In the genomic region with DNA sequence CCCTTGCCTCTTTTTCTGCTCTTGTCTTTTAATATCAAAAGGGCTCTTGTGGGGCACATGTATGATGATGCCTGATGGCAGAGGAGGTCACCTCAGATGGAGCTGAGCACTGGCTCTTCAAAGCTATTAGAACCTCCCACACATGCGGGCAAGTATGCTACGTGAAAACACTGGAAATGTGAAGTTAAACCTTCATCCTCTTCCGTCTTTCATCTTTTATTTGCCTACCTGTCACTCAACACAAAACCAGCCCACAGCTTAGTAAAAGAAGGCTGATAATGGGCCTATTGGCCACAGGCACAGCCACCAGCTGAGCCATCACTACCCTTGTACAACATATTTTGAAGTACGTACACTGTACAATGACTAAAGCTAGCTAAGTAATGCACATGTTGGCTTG, we compare ENCODE assay signal across 21 mouse cellular contexts. TPM values are rescaled to one million over a fixed set of nuclear protein-coding genes. Genes with fewer than 3 reads are reported as not detected.
DNase-seq lines count a peak whose midpoint lies in the region; ATAC-seq and TF ChIP-seq lines count a peak whose summit lies in the region.
"Had no signal": no experiment of that assay in that cellular context is flagged by ENCODE, and none has a peak within 500 bp of the region (broad histone marks: within the 10 kb centered on the region; RNA-seq: fewer than 3 reads in every experiment).

No protein-coding gene starts in this region.

- no peak for TF ChIP-seq CTCF in stomach, postnatal 0 days (IDR thresholded peaks at IDR 0.05; ENCODE audit: low read depth)

- no peak for DNase-seq in stomach, postnatal 0 days (ENCODE audit: low spot score)
- DNase-seq in liver, embryonic 13.5 days, result no peak
- no peak for DNase-seq in cerebellum, postnatal 4 days (ENCODE audit: low spot score in 2 of 2)
- no peak for DNase-seq in hindbrain, embryonic 14.5 days (ENCODE audit: low spot score)
- DNase-seq: adrenal gland, adult 2 months; adrenal gland, postnatal 25 days; cerebellum, adult 11 months; cerebellum, adult 8-10 months; cerebellum, postnatal 14 days; gastrocnemius, postnatal 14 days; heart, adult 2 months; heart, postnatal 36 days had no signal

- ATAC-seq in stomach, embryonic 16.5 days (ENCODE audit: insufficient read depth, low FRiP score), result 0 out of 2 replicates have a peak, but pooled peaks have one; percentile 33
- ATAC-seq in stomach, postnatal 0 days (ENCODE audit: low FRiP score, low TSS enrichment), result no peak
- peak; percentile 51 for ATAC-seq in activated CD4-positive, CD25-positive, alpha-beta regulatory T cell, adult 4 months
- ATAC-seq in liver, embryonic 13.5 days (ENCODE audit: low read depth), result no peak
- no peak for ATAC-seq in forebrain, embryonic 15.5 days (replicated peaks)
- ATAC-seq in hindbrain, embryonic 14.5 days (ENCODE audit: low FRiP score), result no peak
- ATAC-seq: forebrain, embryonic 16.5 days; hindbrain, embryonic 16.5 days; Patski had no signal

- H3K4me3 ChIP-seq in stomach, embryonic 16.5 days (replicated peaks; ENCODE audit: low read length), result no peak overlapping the region
- no peak overlapping the region for H3K4me3 ChIP-seq in stomach, postnatal 0 days (ENCODE audit: low read depth, low read length)
- no peak overlapping the region for H3K4me3 ChIP-seq in liver, embryonic 13.5 days (replicated peaks)
- H3K4me3 ChIP-seq in forebrain, embryonic 15.5 days, result no peak overlapping the region
- no peak overlapping the region for H3K4me3 ChIP-seq in hindbrain, embryonic 14.5 days (replicated peaks; ENCODE audit: low read length)
- H3K4me3 ChIP-seq: embryonic facial prominence, embryonic 12.5 days; heart, adult 2 months; heart, embryonic 12.5 days had no signal

- 64% methylated on average over 4 of the region's 4 CpGs for WGBS in stomach, embryonic 16.5 days
- 60% methylated on average over 4 of the region's 4 CpGs for WGBS in stomach, postnatal 0 days
- WGBS in liver, embryonic 13.5 days (ENCODE audit: insufficient replicate concordance), result 72% methylated on average over 4 of the region's 4 CpGs
- 66% methylated on average over 4 of the region's 4 CpGs for WGBS in forebrain, embryonic 15.5 days
- 82% methylated on average over 4 of the region's 4 CpGs for WGBS in hindbrain, embryonic 14.5 days

- no peaks in the 10 kb centered on the region for H3K36me3 ChIP-seq in stomach, embryonic 16.5 days (ENCODE audit: control insufficient read depth, insufficient read depth, low read length)
- H3K36me3 ChIP-seq in stomach, postnatal 0 days (ENCODE audit: control insufficient read depth, insufficient read depth, low read length), result no peaks in the 10 kb centered on the region
- H3K36me3 ChIP-seq in liver, embryonic 13.5 days, result peaks cover 28% of the 10 kb centered on the region
- H3K36me3 ChIP-seq in forebrain, embryonic 15.5 days, result no peaks in the 10 kb centered on the region
- no peaks in the 10 kb centered on the region for H3K36me3 ChIP-seq in hindbrain, embryonic 14.5 days (replicated peaks; ENCODE audit: control insufficient read depth, insufficient read depth)
- H3K36me3 ChIP-seq: embryonic facial prominence, embryonic 12.5 days; heart, embryonic 12.5 days had no signal

- H3K9me3 ChIP-seq in stomach, embryonic 16.5 days (replicated peaks; ENCODE audit: control insufficient read depth, low read length), result no peaks in the 10 kb centered on the region
- no peaks in the 10 kb centered on the region for H3K9me3 ChIP-seq in stomach, postnatal 0 days (ENCODE audit: control insufficient read depth, low read length)
- no peaks in the 10 kb centered on the region for H3K9me3 ChIP-seq in liver, embryonic 13.5 days (replicated peaks)
- H3K9me3 ChIP-seq in forebrain, embryonic 15.5 days, result no peaks in the 10 kb centered on the region
- no peaks in the 10 kb centered on the region for H3K9me3 ChIP-seq in hindbrain, embryonic 14.5 days (ENCODE audit: control insufficient read depth, low read length)
- H3K9me3 ChIP-seq: embryonic facial prominence, embryonic 12.5 days; heart, embryonic 12.5 days had no signal

- no peak overlapping the region for H3K27ac ChIP-seq in stomach, embryonic 16.5 days (ENCODE audit: low read length)
- H3K27ac ChIP-seq in stomach, postnatal 0 days (replicated peaks), result no peak overlapping the region
- H3K27ac ChIP-seq in liver, embryonic 13.5 days, result peak overlapping the region; percentile 80
- no peak overlapping the region for H3K27ac ChIP-seq in forebrain, embryonic 15.5 days (replicated peaks)
- H3K27ac ChIP-seq in hindbrain, embryonic 14.5 days, result no peak overlapping the region
- H3K27ac ChIP-seq: embryonic facial prominence, embryonic 12.5 days; heart, adult 2 months had no signal

- TF ChIP-seq EP300 in stomach, postnatal 0 days (optimal IDR thresholded peaks at IDR 0.05), result no peak

- no peaks in the 10 kb centered on the region for H3K27me3 ChIP-seq in stomach, embryonic 16.5 days (ENCODE audit: control insufficient read depth, insufficient read depth, low read length)
- no peaks in the 10 kb centered on the region for H3K27me3 ChIP-seq in stomach, postnatal 0 days (ENCODE audit: control insufficient read depth, insufficient read depth, low read length)
- H3K27me3 ChIP-seq in liver, embryonic 13.5 days, result no peaks in the 10 kb centered on the region
- no peaks in the 10 kb centered on the region for H3K27me3 ChIP-seq in forebrain, embryonic 15.5 days
- H3K27me3 ChIP-seq in hindbrain, embryonic 14.5 days (ENCODE audit: control insufficient read depth, insufficient read depth, low read length), result no peaks in the 10 kb centered on the region
- H3K27me3 ChIP-seq: CH12.LX; embryonic facial prominence, embryonic 12.5 days; heart, embryonic 12.5 days; Patski had no signal

- no peak overlapping the region for H3K4me2 ChIP-seq in stomach, embryonic 16.5 days (ENCODE audit: low read depth, low read length)
- H3K4me2 ChIP-seq in stomach, postnatal 0 days (replicated peaks; ENCODE audit: low read depth), result no peak overlapping the region
- H3K4me2 ChIP-seq in liver, embryonic 13.5 days, result peak overlapping the region; percentile 23
- H3K4me2 ChIP-seq in forebrain, embryonic 15.5 days (replicated peaks), result no peak overlapping the region
- H3K4me2 ChIP-seq in hindbrain, embryonic 14.5 days (replicated peaks), result no peak overlapping the region
- H3K4me2 ChIP-seq: embryonic facial prominence, embryonic 12.5 days; heart, embryonic 12.5 days had no signal

- peaks cover 9% of the 10 kb centered on the region; the same call in 1 of the 2 replicates for H3K4me1 ChIP-seq in stomach, embryonic 16.5 days (ENCODE audit: control insufficient read depth, insufficient read depth, low read length)
- H3K4me1 ChIP-seq in stomach, postnatal 0 days (replicated peaks; ENCODE audit: control insufficient read depth, insufficient read depth), result 0 out of 2 replicates have a peak, but pooled peaks cover 3% of the 10 kb centered on the region
- peaks cover 73% of the 10 kb centered on the region for H3K4me1 ChIP-seq in liver, embryonic 13.5 days (replicated peaks)
- peaks cover 15% of the 10 kb centered on the region; the same call in 1 of the 2 replicates for H3K4me1 ChIP-seq in forebrain, embryonic 15.5 days
- H3K4me1 ChIP-seq in hindbrain, embryonic 14.5 days (replicated peaks; ENCODE audit: control insufficient read depth, insufficient read depth, low read length), result no peaks in the 10 kb centered on the region

- no peak overlapping the region for H3K9ac ChIP-seq in stomach, embryonic 16.5 days (ENCODE audit: low read length)
- no peak overlapping the region for H3K9ac ChIP-seq in stomach, postnatal 0 days (ENCODE audit: low read length)
- H3K9ac ChIP-seq in liver, embryonic 13.5 days, result peak overlapping the region; percentile 30
- no peak overlapping the region for H3K9ac ChIP-seq in forebrain, embryonic 15.5 days (replicated peaks)
- H3K9ac ChIP-seq in hindbrain, embryonic 14.5 days, result no peak overlapping the region
- H3K9ac ChIP-seq: embryonic facial prominence, embryonic 12.5 days; heart, embryonic 12.5 days had no signal

RNA-seq across cellular contexts. Expression of a gene that starts 20.0 kb away (rescaled TPM):
- polyA plus RNA-seq in stomach, embryonic 16.5 days (2015; fragmentation: Nextera tagmentation; extraction: Ambion mirVana), result 27.4 and 28.6 TPM in 2 replicates
- polyA plus RNA-seq in stomach, postnatal 0 days (2015; fragmentation: Nextera tagmentation; extraction: Ambion mirVana), result 9.2 and 9.4 TPM in 2 replicates
- 100 to 1,000 TPM; 157 to 180 TPM for polyA plus RNA-seq in activated CD4-positive, CD25-positive, alpha-beta regulatory T cell, adult 4 months (2017; shearing (Covaris generic))
- 30.9 and 38.0 TPM in 2 replicates for polyA plus RNA-seq in liver, embryonic 13.5 days (2015; fragmentation: Nextera tagmentation; extraction: Ambion mirVana)
- polyA plus RNA-seq in forebrain, embryonic 15.5 days (2015; fragmentation: Nextera tagmentation; extraction: Ambion mirVana), result 39.7 and 40.6 TPM in 2 replicates
- 33.8 and 38.2 TPM in 2 replicates for polyA plus RNA-seq in hindbrain, embryonic 14.5 days (2014; fragmentation: Nextera tagmentation; extraction: Ambion mirVana)

RNA-seq across cellular contexts. Expression of a gene that starts 46.4 kb away (rescaled TPM):
- 713 and 839 TPM in 2 replicates for polyA plus RNA-seq in stomach, embryonic 16.5 days (2015; fragmentation: Nextera tagmentation; extraction: Ambion mirVana)
- 768 and 843 TPM in 2 replicates for polyA plus RNA-seq in stomach, postnatal 0 days (2015; fragmentation: Nextera tagmentation; extraction: Ambion mirVana)
- polyA plus RNA-seq in activated CD4-positive, CD25-positive, alpha-beta regulatory T cell, adult 4 months (2017; shearing (Covaris generic)), result 100 to 1,000 TPM; 217 to 295 TPM
- polyA plus RNA-seq in liver, embryonic 13.5 days (2015; fragmentation: Nextera tagmentation; extraction: Ambion mirVana), result 702 and 803 TPM in 2 replicates
- 333 and 363 TPM in 2 replicates for polyA plus RNA-seq in forebrain, embryonic 15.5 days (2015; fragmentation: Nextera tagmentation; extraction: Ambion mirVana)
- polyA plus RNA-seq in hindbrain, embryonic 14.5 days (2014; fragmentation: Nextera tagmentation; extraction: Ambion mirVana), result 215 and 261 TPM in 2 replicates

Comparison
In these comparisons a context has a peak if more than half of its experiments do, and no peak if none do; other contexts are left out.
1. ATAC-seq: peak in stomach, embryonic 16.5 days (single experiment) and activated CD4-positive, CD25-positive, alpha-beta regulatory T cell, adult 4 months (single experiment); none in stomach, postnatal 0 days (single experiment), liver, embryonic 13.5 days (single experiment), forebrain, embryonic 15.5 days (single experiment) and hindbrain, embryonic 14.5 days (single experiment).